Mouse (Mus musculus) small intestine, adult 10 weeks (tissue): ENCODE data around the gene Calhm3. TPM values are rescaled to one million over a fixed set of nuclear protein-coding genes. Genes with fewer than 3 reads are reported as not detected.

Source experiments
- polyA plus RNA-seq: library from polyadenylated mRNA; stranded (reverse); fragments of 350-450 nt; fragmentation: Illumina TruSeq; extraction: RNeasy Lipid Tissue Mini Kit (QIAGEN cat#74804); gene quantifications from one replicate; pipeline ENCODE4 v1.2.3, GENCODE M21; 2014; ENCODE audit warnings: low replicate concordance

Calhm3 gene
- not detected for polyA plus RNA-seq

GRCm38 (mm10) chr19:47157664-47158063 is at the start of gene Calhm3:
Gene Calhm3 (minus strand): TSS chr19:47157764.

GRCm38 (mm10) chr19:47178431-47179271 is 21.1 kb upstream of the Calhm3 start, which contains the start of gene Neurl1a:
Gene Neurl1a (plus strand): TSS chr19:47178820.

GRCm38 (mm10) chr19:47144154-47144553 is 13.4 kb downstream of the Calhm3 start, which contains the start of gene Calhm1:
Gene Calhm1 (minus strand): TSS chr19:47144254.

GRCm38 (mm10) chr19:47137771-47138421 is 19.7 kb downstream of the Calhm3 start, which contains the start of gene Calhm2:
Gene Calhm2 (minus strand): TSS chr19:47138294.

Other genes starting within 250 kb of the Calhm3 start
- 0.71 TPM for gene Ina, start 143.1 kb downstream of the Calhm3 start, polyA plus RNA-seq
- gene Nt5c2, start 142.6 kb downstream of the Calhm3 start, polyA plus RNA-seq, result 44.0 TPM
- 31.1 TPM for gene Pcgf6, start 106.9 kb downstream of the Calhm3 start, polyA plus RNA-seq
- 17.9 TPM for gene Taf5, start 90.0 kb downstream of the Calhm3 start, polyA plus RNA-seq
- gene Usmg5, start 67.1 kb downstream of the Calhm3 start, polyA plus RNA-seq, result 4,144 TPM
- gene Pdcd11, start 67.0 kb downstream of the Calhm3 start, polyA plus RNA-seq, result 2.6 TPM
- 0.59 TPM for gene Calhm2, start 19.5 kb downstream of the Calhm3 start, polyA plus RNA-seq
- gene Calhm1, start 13.5 kb downstream of the Calhm3 start, polyA plus RNA-seq, result not detected
- not detected for gene Neurl1a, start 21.1 kb upstream of the Calhm3 start, polyA plus RNA-seq